Comparison of ENCODE assay signal across 10 mouse cellular contexts in genomic region chr3:129932443-129932842, GRCm38 (mm10). TPM values are rescaled to one million over a fixed set of nuclear protein-coding genes. Genes with fewer than 3 reads are reported as not detected.
DNase-seq lines count a peak whose midpoint lies in the region; ATAC-seq lines count a peak whose summit lies in the region.
"Had no signal": no experiment of that assay in that cellular context is flagged by ENCODE, and none has a peak within 500 bp of the region (broad histone marks: within the 10 kb centered on the region; RNA-seq: fewer than 3 reads in every experiment).

No protein-coding gene starts in this region.

- no peak overlapping the region for H3K9ac ChIP-seq in hindbrain, embryonic 11.5 days (ENCODE audit: low read depth, low read length)
- no peak overlapping the region for H3K9ac ChIP-seq in hindbrain, embryonic 16.5 days (ENCODE audit: low read depth, low read length)
- no peak overlapping the region for H3K9ac ChIP-seq in liver, embryonic 13.5 days

- H3K9me3 ChIP-seq in hindbrain, embryonic 11.5 days (ENCODE audit: control insufficient read depth, low read length), result no peaks in the 10 kb centered on the region
- H3K9me3 ChIP-seq in hindbrain, embryonic 16.5 days (ENCODE audit: control insufficient read depth, low read length), result no peaks in the 10 kb centered on the region
- H3K9me3 ChIP-seq in liver, embryonic 13.5 days (replicated peaks), result no peaks in the 10 kb centered on the region
- H3K9me3 ChIP-seq: megakaryocyte, embryonic 14.5 days had no signal

- H3K36me3 ChIP-seq in hindbrain, embryonic 11.5 days (ENCODE audit: control insufficient read depth, insufficient read depth, low read length), result no peaks in the 10 kb centered on the region
- H3K36me3 ChIP-seq in hindbrain, embryonic 16.5 days (ENCODE audit: control insufficient read depth, insufficient read depth, low read length), result no peaks in the 10 kb centered on the region
- no peaks in the 10 kb centered on the region for H3K36me3 ChIP-seq in liver, embryonic 13.5 days

- no peaks in the 10 kb centered on the region for H3K27me3 ChIP-seq in hindbrain, embryonic 11.5 days (ENCODE audit: control insufficient read depth, insufficient read depth, low read length)
- H3K27me3 ChIP-seq in hindbrain, embryonic 16.5 days (replicated peaks; ENCODE audit: control insufficient read depth, insufficient read depth, low read length), result no peaks in the 10 kb centered on the region
- no peaks in the 10 kb centered on the region for H3K27me3 ChIP-seq in liver, embryonic 13.5 days

- no peak for ATAC-seq in hindbrain, embryonic 11.5 days (ENCODE audit: low FRiP score)
- no peak for ATAC-seq in hindbrain, embryonic 16.5 days
- no peak for ATAC-seq in liver, embryonic 13.5 days (ENCODE audit: low read depth)

- no peak overlapping the region for H3K4me2 ChIP-seq in hindbrain, embryonic 11.5 days (replicated peaks; ENCODE audit: low read depth, low read length)
- no peak overlapping the region for H3K4me2 ChIP-seq in hindbrain, embryonic 16.5 days (ENCODE audit: low read length)
- no peak overlapping the region for H3K4me2 ChIP-seq in liver, embryonic 13.5 days

- WGBS in hindbrain, embryonic 11.5 days, result 57% methylated on average over 4 of the region's 4 CpGs
- WGBS in hindbrain, embryonic 16.5 days, result 59% methylated on average over 4 of the region's 4 CpGs
- 28% methylated on average over 4 of the region's 4 CpGs for WGBS in liver, embryonic 13.5 days (ENCODE audit: insufficient replicate concordance)

- H3K4me1 ChIP-seq in hindbrain, embryonic 11.5 days (replicated peaks; ENCODE audit: control insufficient read depth, insufficient read depth, low read length), result no peaks in the 10 kb centered on the region
- H3K4me1 ChIP-seq in hindbrain, embryonic 16.5 days (ENCODE audit: control insufficient read depth, insufficient read depth, low read depth, low read length), result no peaks in the 10 kb centered on the region
- no peaks in the 10 kb centered on the region for H3K4me1 ChIP-seq in liver, embryonic 13.5 days (replicated peaks)
- H3K4me1 ChIP-seq: megakaryocyte, embryonic 14.5 days had no signal

- H3K4me3 ChIP-seq in hindbrain, embryonic 11.5 days (ENCODE audit: low read depth, low read length), result no peak overlapping the region
- no peak overlapping the region for H3K4me3 ChIP-seq in hindbrain, embryonic 16.5 days (ENCODE audit: low read length)
- no peak overlapping the region for H3K4me3 ChIP-seq in liver, embryonic 13.5 days (replicated peaks)
- H3K4me3 ChIP-seq: megakaryocyte, embryonic 14.5 days had no signal

- peak; percentile 26 for DNase-seq in hindbrain, embryonic 11.5 days (ENCODE audit: low spot score)
- DNase-seq in A20 (ENCODE audit: low read depth, low spot score) (peak; percentile 62), MEL-GATA-1-ER (ENCODE audit: extremely low read depth, low read depth) (peak; percentile 44)
- DNase-seq in liver, embryonic 13.5 days, result peak; percentile 13
- DNase-seq in frontal cortex, postnatal 36 days (ENCODE audit: low spot score in 2 of 2), result no peak
- no peak for DNase-seq in right cerebral cortex, adult 18-20 months
- no peak for DNase-seq in cerebellum, postnatal 25 days
- DNase-seq: cerebellum, adult 9-11 months had no signal

- H3K27ac ChIP-seq in hindbrain, embryonic 11.5 days (ENCODE audit: low read depth, low read length), result no peak overlapping the region
- no peak overlapping the region for H3K27ac ChIP-seq in hindbrain, embryonic 16.5 days (ENCODE audit: low read depth, low read length)
- no peak overlapping the region for H3K27ac ChIP-seq in liver, embryonic 13.5 days

RNA-seq across cellular contexts. Expression of gene Casp6, which starts 31.2 kb away (rescaled TPM):
- 66.0 and 67.4 TPM in 2 replicates for polyA plus RNA-seq in hindbrain, embryonic 11.5 days (2014; fragmentation: Nextera tagmentation; extraction: Ambion mirVana)
- 20.8 and 23.1 TPM in 2 replicates for polyA plus RNA-seq in hindbrain, embryonic 16.5 days (2015; fragmentation: Nextera tagmentation; extraction: Ambion mirVana)
- 38.4 and 43.5 TPM in 2 replicates for polyA plus RNA-seq in liver, embryonic 13.5 days (2015; fragmentation: Nextera tagmentation; extraction: Ambion mirVana)

RNA-seq across cellular contexts. Expression of gene Mcub, which starts 37.6 kb away (rescaled TPM):
- polyA plus RNA-seq in hindbrain, embryonic 11.5 days (2014; fragmentation: Nextera tagmentation; extraction: Ambion mirVana), result 1.7 and 2.8 TPM in 2 replicates
- polyA plus RNA-seq in hindbrain, embryonic 16.5 days (2015; fragmentation: Nextera tagmentation; extraction: Ambion mirVana), result 5.7 and 6.5 TPM in 2 replicates
- 10.0 and 10.9 TPM in 2 replicates for polyA plus RNA-seq in liver, embryonic 13.5 days (2015; fragmentation: Nextera tagmentation; extraction: Ambion mirVana)

RNA-seq across cellular contexts. Expression of gene Pla2g12a, which starts 54.0 kb away (rescaled TPM):
- 23.9 and 24.6 TPM in 2 replicates for polyA plus RNA-seq in hindbrain, embryonic 11.5 days (2014; fragmentation: Nextera tagmentation; extraction: Ambion mirVana)
- polyA plus RNA-seq in hindbrain, embryonic 16.5 days (2015; fragmentation: Nextera tagmentation; extraction: Ambion mirVana), result 39.2 and 39.8 TPM in 2 replicates
- 88.8 and 96.7 TPM in 2 replicates for polyA plus RNA-seq in liver, embryonic 13.5 days (2015; fragmentation: Nextera tagmentation; extraction: Ambion mirVana)

Comparison
In these comparisons a context has a peak if more than half of its experiments do, and no peak if none do; other contexts are left out.
1. DNase-seq: peak in hindbrain, embryonic 11.5 days (single experiment), A20 (single experiment), MEL-GATA-1-ER (single experiment) and liver, embryonic 13.5 days (single experiment); none in frontal cortex, postnatal 36 days (0 of 2), right cerebral cortex, adult 18-20 months (single experiment) and cerebellum, postnatal 25 days (0 of 2).